Mouse (Mus musculus) hematopoietic stem cell, adult 5-6 weeks (primary cell): ENCODE data around the gene Mrps7. TPM values are rescaled to one million over a fixed set of nuclear protein-coding genes. Genes with fewer than 3 reads are reported as not detected.

ENCODE experiments used
- ATAC-seq, 2 experiments: fragments of 125-278 bp in 1 of 2; replicated peaks in 1 of 2; 2 replicates each; pipeline ENCODE4 v1.8.0; 2016 to 2017; ENCODE audit warnings: inconsistent platforms in 2 of 2, mild to moderate bottlenecking in 2 of 2, moderate number of reproducible peaks in 2 of 2, low read depth in 1 of 2, moderate TSS enrichment in 1 of 2; ENCODE audit not compliant: low FRiP score in 2 of 2, poor library complexity in 2 of 2, severe bottlenecking in 2 of 2, insufficient read depth in 1 of 2, low TSS enrichment in 1 of 2
- total RNA-seq: library from RNA; stranded (forward); fragments of 172-1452, 232-1000 nt; gene quantifications from 2 replicates; pipeline ENCODE4 v1.2.3, GENCODE M21; 2017

Gene Mrps7
- total RNA-seq, result 26.5 and 28.1 TPM in 2 replicates

- peak; percentile 87 to 88 for ATAC-seq
Observed at GRCm38 (mm10) chr11:115603476-115604303, at the start of gene Mrps7, which contains the start of gene Gga3. TSS of gene Mrps7 (plus strand) at chr11:115603925. TSS of gene Gga3 (minus strand) at chr11:115604051.

GRCm38 (mm10) chr11:115555717-115556116, 48.0 kb upstream of the Mrps7 start:
- ATAC-seq, result no peak

DNA sequence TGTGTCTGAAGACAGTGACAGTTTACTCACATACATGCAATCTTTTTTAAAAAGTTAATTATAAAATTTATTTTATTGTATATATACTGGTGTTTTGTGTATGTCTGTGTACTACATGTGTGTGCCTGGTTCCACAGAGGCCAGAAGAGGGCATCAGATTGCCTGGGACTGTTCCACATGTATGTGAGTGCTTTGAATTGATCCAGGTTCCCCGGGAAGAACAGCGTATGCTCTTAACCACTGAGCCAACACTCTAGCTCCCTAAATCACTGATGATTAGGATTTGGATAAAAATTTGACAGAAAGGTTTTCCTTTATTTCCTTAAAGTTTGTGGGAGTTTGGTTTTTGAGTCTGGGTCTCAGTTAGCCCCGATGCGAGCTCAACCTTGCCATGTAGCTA, 40.3 kb upstream of the Mrps7 start:
- ATAC-seq, result no peak

GRCm38 (mm10) chr11:115564064-115564809, 39.5 kb upstream of the Mrps7 start, which contains the start of gene Nup85:
TSS of gene Nup85 (plus strand) at chr11:115564434.
- ATAC-seq, result peak; percentile 93 to 94

- ATAC-seq, result no peak
Observed at GRCm38 (mm10) chr11:115564961-115565360, 38.8 kb upstream of the Mrps7 start.

- no peak for ATAC-seq
Observed at GRCm38 (mm10) chr11:115579080-115579479, 24.6 kb upstream of the Mrps7 start.

GRCm38 (mm10) chr11:115582913-115583606, 20.7 kb upstream of the Mrps7 start:
- no peak for ATAC-seq

GRCm38 (mm10) chr11:115584376-115585073, 19.2 kb upstream of the Mrps7 start:
- no peak for ATAC-seq

GRCm38 (mm10) chr11:115585573-115586100, 18.1 kb upstream of the Mrps7 start:
- ATAC-seq, result no peak

DNA sequence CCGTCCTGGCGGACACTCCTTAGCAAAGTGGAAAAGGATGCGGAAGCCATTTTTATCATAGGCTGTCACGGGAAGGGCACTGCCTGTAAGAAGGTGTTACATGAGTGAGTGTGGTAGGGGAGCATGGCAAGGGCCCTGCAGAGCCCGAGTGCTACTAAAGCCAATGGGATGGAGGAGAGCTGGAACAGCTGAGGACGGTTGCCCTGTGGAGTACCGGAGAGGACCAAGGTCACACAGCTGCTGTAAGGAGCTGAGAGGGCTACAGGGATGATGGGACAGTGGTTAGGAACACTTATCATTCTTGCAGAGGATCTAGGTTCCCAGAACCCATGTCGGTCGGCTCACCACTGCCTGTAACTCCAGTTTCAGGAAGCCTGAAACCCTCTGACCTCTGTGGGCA, 17.3 kb upstream of the Mrps7 start:
- ATAC-seq, result no peak

DNA sequence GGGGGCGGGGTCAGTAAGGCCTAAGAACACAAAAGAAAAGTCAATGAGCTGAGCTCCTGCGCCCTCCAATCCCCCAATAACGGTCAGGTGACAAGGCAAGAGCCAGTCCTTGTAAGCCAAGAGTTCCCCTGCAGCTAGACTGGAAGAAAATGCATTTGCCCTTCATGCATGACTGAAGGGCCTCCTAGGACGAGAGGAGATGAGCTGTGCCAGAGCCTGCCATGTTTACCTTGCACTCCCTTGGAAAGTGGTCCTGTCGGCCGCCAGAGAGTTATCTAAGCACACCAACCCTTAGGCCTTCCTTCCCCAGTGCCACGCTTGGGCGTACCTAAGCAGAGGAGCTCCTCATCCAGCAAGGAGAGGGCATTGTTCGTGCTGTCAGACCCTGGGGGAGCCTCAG, 15.7 kb upstream of the Mrps7 start:
- no peak for ATAC-seq

DNA sequence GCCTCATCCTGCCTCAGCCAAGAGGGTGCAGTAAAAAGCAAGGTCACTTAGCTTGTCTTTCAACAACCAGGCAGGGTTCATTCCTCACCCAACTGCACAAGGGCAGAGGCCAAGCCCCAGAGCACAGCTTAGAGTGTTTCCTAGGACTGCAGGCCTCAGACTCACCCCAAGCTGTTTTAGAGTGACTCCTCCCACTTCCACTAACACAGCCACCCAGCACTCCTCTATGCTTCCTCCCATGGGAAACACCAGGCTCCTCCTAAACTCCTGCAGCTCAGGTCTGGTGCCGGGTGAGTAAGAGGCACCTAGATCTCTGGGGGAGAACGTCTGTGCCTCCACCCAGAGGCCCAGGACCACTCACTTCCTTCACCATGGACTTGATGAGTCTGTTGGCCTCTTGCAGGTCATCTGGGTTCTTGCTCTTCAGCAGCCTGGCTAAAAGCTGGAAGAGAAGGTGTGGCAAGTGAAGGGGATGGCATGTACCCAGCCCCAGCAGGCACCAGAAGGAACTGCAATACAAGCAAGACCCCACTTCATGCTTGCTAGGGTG, 13.1 kb upstream of the Mrps7 start:
- ATAC-seq, result no peak

DNA sequence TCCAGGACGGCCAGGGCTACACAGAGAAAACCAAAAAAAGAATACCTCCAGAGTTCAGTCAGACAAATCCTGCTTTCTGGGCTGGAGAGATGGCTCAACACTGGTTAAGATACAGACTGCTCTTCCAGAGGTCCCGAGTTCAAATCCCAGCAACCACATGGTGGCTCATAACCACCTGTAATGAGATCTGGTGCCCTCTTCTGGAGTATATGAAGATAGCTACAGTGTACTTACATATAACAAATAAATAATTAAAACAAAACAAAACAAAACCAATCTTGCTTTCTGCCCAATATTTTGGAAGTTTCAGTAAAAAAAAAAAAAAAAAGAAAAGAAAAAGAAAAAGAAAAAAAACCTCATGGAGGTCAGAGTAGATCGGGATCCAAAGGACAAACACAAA, 8.5 kb upstream of the Mrps7 start:
- ATAC-seq, result no peak

GRCm38 (mm10) chr11:115598309-115598708, 5.4 kb upstream of the Mrps7 start:
- no peak for ATAC-seq

DNA sequence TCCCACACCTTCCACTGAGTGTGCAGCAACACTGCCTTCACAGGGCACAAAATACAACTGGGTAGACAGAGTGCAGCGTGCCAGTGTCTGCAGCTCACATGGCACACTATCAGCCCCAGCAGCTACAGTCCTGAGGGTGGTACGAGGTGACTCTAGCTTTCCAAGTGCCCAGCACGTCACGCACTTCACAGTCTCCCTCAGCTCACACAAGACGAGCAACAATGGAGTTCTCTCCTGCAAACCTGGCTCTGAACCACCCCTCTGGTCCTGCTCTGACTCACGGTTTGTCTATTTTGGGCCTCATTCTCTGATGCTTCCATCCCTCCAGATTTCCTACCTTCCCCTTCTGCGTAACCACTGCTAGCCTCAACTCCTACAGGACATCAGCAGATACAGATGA, 4.0 kb upstream of the Mrps7 start:
- ATAC-seq, result no peak

- no peak for ATAC-seq
Observed at GRCm38 (mm10) chr11:115600743-115601142, 3.0 kb upstream of the Mrps7 start.

GRCm38 (mm10) chr11:115601174-115601573, 2.6 kb upstream of the Mrps7 start:
- no peak for ATAC-seq
